Mouse (Mus musculus): ENCODE results near the gene Iglon5.

The Iglon5 gene

DNA sequence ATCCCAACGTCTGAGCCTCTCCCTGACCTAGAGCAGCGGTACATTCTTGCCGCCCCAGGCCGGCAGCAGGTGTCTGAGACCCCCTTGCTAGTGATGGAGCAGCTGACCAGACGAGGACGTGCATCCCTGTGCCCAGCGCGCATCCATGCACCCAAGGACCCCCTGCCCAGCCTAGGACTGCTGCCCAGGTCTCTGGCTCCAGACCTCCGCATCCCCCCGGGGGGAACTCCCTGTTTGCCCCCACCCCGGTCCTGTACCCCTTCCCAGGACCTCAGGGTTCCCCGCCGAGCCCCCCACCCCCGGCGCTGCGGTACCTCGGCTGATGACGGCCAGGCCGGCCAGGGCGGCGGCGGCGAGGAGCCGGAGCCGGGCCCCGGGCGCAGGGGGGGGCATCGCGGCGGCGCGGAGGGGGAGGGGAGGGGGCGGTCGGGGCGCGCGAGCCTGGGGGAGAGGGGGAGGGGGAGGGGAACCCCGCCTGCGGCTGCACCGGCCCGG lies at the start of gene Iglon5:
TSS of gene Iglon5 (minus strand) at position 445 of the 495 bp plus-strand sequence.
- DNase-seq = no peak

DNA sequence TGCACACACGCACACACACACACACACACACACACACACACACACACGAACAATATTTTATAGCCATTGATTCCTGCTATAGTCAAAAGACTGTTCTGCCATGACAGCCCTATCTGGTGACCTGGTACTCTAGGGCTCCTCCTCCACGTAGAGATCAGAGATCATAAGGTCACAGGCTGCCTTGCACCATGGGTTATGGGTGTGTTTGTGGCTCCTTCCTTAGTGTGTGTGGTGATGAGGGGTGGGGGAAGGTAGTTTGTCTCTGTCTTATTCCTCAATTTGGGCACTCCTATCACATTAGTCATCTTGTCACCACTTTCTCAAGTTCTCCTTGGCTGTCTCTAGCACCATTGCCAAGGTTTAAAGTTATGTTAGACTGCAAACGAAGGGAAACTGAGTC lies 48.6 kb upstream of the Iglon5 start:
- no peak for DNase-seq

DNA sequence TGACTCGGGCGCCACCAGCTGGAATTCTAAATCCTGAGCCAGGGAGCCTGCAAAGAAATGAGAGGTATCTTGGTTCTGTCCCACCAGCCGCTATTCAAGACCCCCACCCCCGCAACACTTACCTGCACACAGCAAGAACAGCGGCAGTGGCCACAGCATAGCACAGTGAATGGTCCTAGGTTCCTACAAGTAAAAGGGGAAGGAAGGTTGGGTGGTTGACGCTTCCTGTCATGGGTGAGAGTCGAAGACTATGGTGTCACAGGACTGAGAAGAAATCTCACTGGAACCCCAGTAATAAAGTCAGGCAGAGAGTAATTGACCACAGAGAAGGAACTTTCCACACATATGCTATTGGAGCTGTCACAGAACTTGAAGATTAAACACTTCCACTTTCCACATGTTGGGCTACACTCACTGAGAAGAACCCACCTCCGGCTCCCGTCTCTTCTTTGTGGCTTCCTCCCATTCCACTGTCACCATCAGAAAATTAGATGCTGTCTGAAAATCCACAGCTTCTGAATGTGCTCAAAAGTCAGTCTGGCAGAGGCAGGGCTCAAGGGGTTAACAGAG lies 43.1 kb upstream of the Iglon5 start:
- DNase-seq = no peak

DNA sequence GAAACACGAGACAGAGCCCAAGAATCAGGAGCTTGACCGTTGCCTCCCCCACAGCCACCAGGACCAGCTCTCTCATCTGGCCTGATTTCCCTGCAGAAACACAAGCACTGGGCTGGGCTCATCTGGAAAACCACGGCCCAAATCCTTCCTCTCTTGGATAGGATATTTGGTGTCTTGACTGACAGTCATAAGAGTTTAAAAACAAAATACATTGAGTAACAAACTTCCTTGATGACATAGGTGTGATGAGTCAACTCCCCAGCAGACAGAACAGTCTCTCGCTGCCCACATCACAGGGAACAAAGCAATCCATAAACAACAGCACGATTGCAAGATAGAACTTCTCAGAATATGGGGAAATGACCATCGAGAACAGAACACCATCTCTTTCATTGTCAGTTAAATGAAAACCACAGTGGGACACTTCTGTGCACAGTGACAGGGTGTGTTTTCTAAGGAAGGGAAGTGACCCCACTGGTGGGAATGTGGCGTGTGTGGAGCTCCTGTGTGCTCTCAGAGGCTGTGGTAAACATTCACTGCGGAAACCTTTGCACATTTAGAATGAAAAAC lies 40.4 kb upstream of the Iglon5 start:
- no peak for DNase-seq

DNA sequence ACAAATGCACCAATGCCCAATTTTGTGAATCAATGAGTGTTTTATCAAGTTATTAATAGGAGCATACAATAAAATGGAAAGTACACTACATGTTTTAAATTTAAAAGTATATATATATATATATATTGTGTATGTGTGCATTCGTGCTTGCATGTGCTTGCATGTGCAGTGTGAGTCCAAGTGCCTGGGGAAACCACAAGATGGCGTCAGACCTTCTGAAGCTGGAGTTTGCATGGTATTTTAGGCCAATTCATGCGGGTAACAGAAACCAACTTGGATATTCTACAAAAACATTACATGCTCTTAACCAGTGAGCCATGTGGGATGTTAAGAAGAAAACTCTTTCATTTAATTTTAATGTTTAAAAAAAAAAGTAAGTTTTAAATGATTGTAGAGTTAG lies 35.4 kb upstream of the Iglon5 start:
- DNase-seq = no peak

GRCm38 (mm10) chr7:43522776-43523175 lies 32.9 kb upstream of the Iglon5 start:
- no peak for DNase-seq

- no peak for DNase-seq
Observed at GRCm38 (mm10) chr7:43518341-43518740, 28.5 kb upstream of the Iglon5 start.

GRCm38 (mm10) chr7:43515076-43515475 lies 25.2 kb upstream of the Iglon5 start:
- DNase-seq = no peak

GRCm38 (mm10) chr7:43512519-43512918 lies 22.6 kb upstream of the Iglon5 start:
- no peak for DNase-seq

GRCm38 (mm10) chr7:43511707-43512478 lies 22.0 kb upstream of the Iglon5 start:
- DNase-seq = no peak

DNA sequence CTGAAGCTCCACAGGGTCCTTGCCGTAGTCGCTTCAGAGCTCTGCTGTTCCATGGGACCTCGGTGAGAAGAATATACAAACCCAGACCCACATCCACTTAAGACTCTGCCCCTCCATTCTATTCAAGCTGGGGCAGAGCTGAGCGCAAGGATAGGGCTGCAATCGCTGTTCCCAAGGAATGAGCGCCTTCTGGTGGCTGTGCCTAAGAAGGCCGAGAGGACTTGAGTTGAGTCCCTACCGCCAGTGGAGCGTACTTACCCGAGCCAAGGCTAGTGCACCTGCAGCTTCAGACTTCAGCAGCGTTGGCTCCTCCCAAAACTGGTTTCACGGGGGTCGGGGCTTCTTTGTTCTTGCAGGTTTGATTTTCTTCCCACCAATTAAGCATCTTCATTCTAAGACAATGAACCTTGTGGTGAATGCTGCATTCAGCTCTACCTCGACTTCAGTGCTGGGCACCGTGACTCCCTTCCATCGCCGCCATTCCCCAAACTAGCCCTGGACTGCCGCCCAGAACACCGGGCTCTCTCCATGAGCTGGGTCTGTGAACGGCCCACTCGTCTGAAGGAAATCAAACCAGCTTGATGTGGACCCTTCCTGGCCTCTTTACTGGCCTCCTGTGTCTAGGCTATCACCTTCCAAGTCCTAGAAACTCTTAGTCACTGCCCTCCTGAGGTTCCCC lies 5.6 kb upstream of the Iglon5 start:
- DNase-seq = no peak

GRCm38 (mm10) chr7:43490861-43491260 lies 986 bp upstream of the Iglon5 start:
- DNase-seq = no peak

GRCm38 (mm10) chr7:43490182-43490584 lies 308 bp upstream of the Iglon5 start:
- no peak for DNase-seq

DNA sequence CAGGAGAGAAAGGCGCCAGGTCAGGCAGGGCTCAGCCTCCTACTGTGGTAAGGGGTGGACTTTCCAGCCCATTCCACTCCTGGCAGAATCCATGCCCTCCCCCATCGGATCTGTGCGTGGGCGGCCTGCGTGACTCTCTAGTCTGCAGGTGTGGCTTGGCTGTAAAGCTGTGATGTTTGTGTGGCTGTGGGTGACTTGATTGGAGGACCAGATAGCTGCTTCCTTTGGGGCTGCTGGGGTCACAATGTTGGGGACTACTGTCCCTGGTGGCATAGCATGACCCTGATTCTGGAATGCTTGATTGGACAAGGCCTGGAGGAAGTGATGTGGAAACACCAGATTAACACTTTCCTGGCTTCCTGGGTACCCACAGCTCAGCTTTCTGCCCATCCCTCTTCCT lies 1.2 kb downstream of the Iglon5 start:
- no peak for DNase-seq

DNA sequence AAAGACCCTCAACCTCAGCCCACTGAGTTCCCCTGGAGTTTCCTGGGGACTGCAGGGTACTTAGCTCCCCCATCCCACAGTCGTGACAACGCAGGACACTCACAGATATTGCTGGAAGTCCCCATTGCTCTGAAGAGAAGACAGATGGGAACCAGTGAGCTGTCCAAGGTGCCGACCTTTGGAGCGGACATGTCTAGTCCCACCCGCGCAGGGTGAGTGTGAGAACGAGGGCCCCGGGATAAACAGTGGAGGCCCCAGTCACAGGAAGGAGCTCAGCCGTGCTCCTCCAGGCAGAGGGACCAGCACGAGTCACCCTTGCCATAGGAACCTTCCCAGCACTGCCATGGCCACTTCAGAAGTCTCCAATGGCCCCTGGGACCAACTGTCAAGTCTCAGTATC lies 6.6 kb downstream of the Iglon5 start:
- DNase-seq = no peak

DNA sequence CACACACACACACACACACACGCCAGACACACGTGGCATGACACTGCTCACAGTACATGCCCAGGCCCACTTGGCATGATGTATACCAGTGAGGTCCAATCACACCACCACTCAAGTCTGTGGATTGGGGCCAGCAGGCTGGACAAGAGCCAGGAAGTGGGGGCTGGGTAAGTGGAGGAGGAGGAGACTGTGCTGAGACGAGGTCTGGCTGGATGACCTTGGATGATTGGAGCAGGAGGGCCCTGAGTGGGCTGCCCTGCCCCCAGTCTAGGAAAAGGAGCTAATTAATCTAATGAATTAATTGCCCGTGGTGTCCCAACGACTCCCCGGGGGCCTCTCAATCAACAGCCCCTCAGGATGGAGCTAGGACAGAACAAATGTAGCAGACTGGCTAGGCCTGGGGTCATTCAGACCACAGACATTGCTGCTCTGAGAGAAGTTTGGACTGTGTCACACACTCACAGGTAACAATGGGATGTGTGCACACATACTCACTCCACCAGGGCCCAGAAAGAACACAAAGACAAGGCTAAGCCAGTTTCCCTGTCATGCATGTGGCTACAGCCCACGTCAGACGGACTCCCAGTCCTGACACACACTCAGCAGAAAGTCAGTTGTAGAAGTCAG lies 7.7 kb downstream of the Iglon5 start:
- no peak for DNase-seq

DNA sequence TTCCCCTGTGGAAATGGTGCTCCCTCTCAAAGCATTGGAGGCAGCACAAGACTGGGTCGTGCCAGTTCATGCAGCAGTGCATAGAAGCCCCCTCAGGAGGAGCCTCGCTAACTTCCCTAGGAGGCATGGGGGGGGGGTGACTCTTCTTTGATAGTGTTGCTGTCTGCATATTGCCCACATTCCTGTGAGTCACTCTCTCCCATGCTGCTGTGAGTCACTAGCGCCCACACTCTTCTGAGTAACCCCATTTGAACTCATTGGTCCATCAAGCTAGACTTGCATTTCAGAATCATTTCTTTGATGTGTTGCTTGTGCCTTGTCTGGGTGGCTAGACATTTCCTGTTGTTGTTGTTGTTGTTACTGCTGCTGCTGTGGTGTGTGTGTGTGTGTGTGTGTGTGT lies 8.7 kb downstream of the Iglon5 start:
- no peak for DNase-seq

- DNase-seq = no peak
Observed at GRCm38 (mm10) chr7:43476376-43476775, 13.5 kb downstream of the Iglon5 start.

- DNase-seq = peak in 1 of 2 experiments; percentile 13
Observed at GRCm38 (mm10) chr7:43475706-43476105, 14.2 kb downstream of the Iglon5 start.

GRCm38 (mm10) chr7:43470373-43470772 lies 19.5 kb downstream of the Iglon5 start:
- DNase-seq = peak; percentile 33 to 54

DNA sequence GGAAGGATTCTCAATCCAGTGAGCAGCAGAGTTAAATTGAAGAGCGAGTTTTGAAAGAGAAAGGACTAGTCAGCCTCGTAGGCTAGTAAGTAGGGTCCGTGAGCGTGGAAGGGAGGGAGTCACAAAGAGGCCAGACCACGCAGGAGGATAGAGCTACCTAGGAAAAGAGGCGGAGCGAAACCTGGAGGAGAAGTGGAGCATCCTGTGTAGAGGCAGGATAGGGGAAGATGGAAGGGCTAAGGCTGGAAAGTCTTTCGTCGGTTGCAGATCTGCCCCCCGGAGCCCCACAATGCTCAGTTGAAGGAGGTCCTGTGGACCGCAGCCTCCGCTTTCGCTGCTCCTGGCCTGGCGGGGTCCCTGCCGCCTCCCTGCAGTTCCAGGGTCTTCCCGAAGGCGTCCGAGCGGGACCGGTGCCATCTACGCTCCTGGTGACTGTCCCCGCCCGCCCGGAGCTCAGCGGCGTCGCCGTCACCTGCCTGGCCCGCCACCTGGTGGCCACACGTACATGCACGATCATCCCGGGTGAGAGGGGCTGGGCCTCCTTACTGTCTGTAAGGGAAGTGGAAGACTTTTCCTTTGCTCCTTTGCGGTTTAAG lies 23.7 kb downstream of the Iglon5 start:
- peak; percentile 80 to 81 for DNase-seq

GRCm38 (mm10) chr7:43465344-43466098 lies 24.4 kb downstream of the Iglon5 start:
- peak; percentile 77 to 81 for DNase-seq
